Mouse (Mus musculus): ENCODE measurements at regions not wholly inside any gene's neighbourhood (a gene's known extent, or its start where the extent isn't known, plus 50 kb on each side); places are given as distances from the start of the nearest gene placed in this dataset.
A peak's percentile ranks its signal among the peaks of the same experiment; 100 is the strongest.
"Not testable (repeated sequence)": the region's sequence is repeated elsewhere in the genome, so short reads cannot be mapped to it uniquely, and the experiment has no call there.

GRCm38 (mm10) chr12:16380346-16380745 is 230.4 kb downstream of the Lpin1 start:
- intact Hi-C loops (cut with DNase I), result loop anchor here (10.0 kb wide), 1 partner anchor 566 kb away; the partner anchor contains the start of gene Trib2
- no peak for DNase-seq (ENCODE audit: low spot score in 2 of 2)

GRCm38 (mm10) chr12:16379415-16379814 is 231.4 kb downstream of the Lpin1 start:
- no peak for DNase-seq (ENCODE audit: low spot score in 2 of 2)
- intact Hi-C loops (cut with DNase I), result no loop called here

GRCm38 (mm10) chr12:16378501-16378900 is 232.3 kb downstream of the Lpin1 start:
- intact Hi-C loops (cut with DNase I), result no loop called here
- DNase-seq (ENCODE audit: low spot score in 2 of 2), result no peak

GRCm38 (mm10) chr12:16374331-16374996 is 236.3 kb downstream of the Lpin1 start:
- intact Hi-C loops (cut with DNase I), result no loop called here
- no peak for DNase-seq (ENCODE audit: low spot score in 2 of 2)

- intact Hi-C loops (cut with DNase I), result no loop called here
- no peak for DNase-seq (ENCODE audit: low spot score in 2 of 2)
Observed at GRCm38 (mm10) chr12:16370061-16370460, 240.7 kb downstream of the Lpin1 start.

- no peak for DNase-seq (ENCODE audit: low spot score in 2 of 2)
- intact Hi-C loops (cut with DNase I), result no loop called here
Observed at GRCm38 (mm10) chr12:16362341-16362740, 248.4 kb downstream of the Lpin1 start.

- intact Hi-C loops (cut with DNase I), result no loop called here
- DNase-seq (ENCODE audit: low spot score in 2 of 2), result no peak
Observed at GRCm38 (mm10) chr12:16358831-16359230, 251.9 kb downstream of the Lpin1 start.

- DNase-seq (ENCODE audit: low spot score in 2 of 2), result no peak
- intact Hi-C loops (cut with DNase I), result no loop called here
Observed at GRCm38 (mm10) chr12:16354711-16355110, 256.1 kb downstream of the Lpin1 start.

GRCm38 (mm10) chr12:16351751-16352150 is 259.0 kb downstream of the Lpin1 start:
- no peak for DNase-seq (ENCODE audit: low spot score in 2 of 2)
- intact Hi-C loops (cut with DNase I), result no loop called here

- no peak for DNase-seq (ENCODE audit: low spot score in 2 of 2)
- intact Hi-C loops (cut with DNase I), result no loop called here
Observed at GRCm38 (mm10) chr12:16349310-16349709, 261.5 kb downstream of the Lpin1 start.

- DNase-seq (ENCODE audit: low spot score in 2 of 2), result no peak
- intact Hi-C loops (cut with DNase I), result no loop called here
Observed at GRCm38 (mm10) chr12:16344021-16344420, 266.7 kb downstream of the Lpin1 start.

- intact Hi-C loops (cut with DNase I); DNase-seq (ENCODE audit: low spot score in 2 of 2): not testable (repeated sequence)
Observed at GRCm38 (mm10) chr12:16342030-16342429, 268.7 kb downstream of the Lpin1 start.

GRCm38 (mm10) chr12:16331456-16331855 is 279.3 kb downstream of the Lpin1 start:
- intact Hi-C loops (cut with DNase I), result no loop called here
- no peak for DNase-seq (ENCODE audit: low spot score in 2 of 2)

- intact Hi-C loops (cut with DNase I), result no loop called here
- DNase-seq (ENCODE audit: low spot score in 2 of 2), result no peak
Observed at GRCm38 (mm10) chr12:16329129-16329528, 281.6 kb downstream of the Lpin1 start.

GRCm38 (mm10) chr12:16320536-16321402 is 290.0 kb downstream of the Lpin1 start:
- peak in 1 of 2 experiments; percentile 6 for DNase-seq (ENCODE audit: low spot score in 2 of 2)
- intact Hi-C loops (cut with DNase I), result no loop called here

GRCm38 (mm10) chr12:16308101-16308500 is 302.7 kb downstream of the Lpin1 start:
- DNase-seq (ENCODE audit: low spot score in 2 of 2), result no peak
- intact Hi-C loops (cut with DNase I), result no loop called here

GRCm38 (mm10) chr12:16304701-16305377 is 305.9 kb downstream of the Lpin1 start:
- DNase-seq (ENCODE audit: low spot score in 2 of 2), result no peak
- intact Hi-C loops (cut with DNase I), result no loop called here

GRCm38 (mm10) chr12:16285061-16285460 is 325.7 kb downstream of the Lpin1 start:
- intact Hi-C loops (cut with DNase I), result no loop called here

GRCm38 (mm10) chr12:16279146-16279545 is 331.6 kb downstream of the Lpin1 start:
- intact Hi-C loops (cut with DNase I), result no loop called here
- no peak for DNase-seq (ENCODE audit: low spot score in 2 of 2)

More at GRCm38 (mm10) chr12:16285061-16285460, 325.7 kb downstream of the Lpin1 start:
- DNase-seq (ENCODE audit: low spot score in 2 of 2), result no peak

- intact Hi-C loops (cut with DNase I), result no loop called here
- DNase-seq (ENCODE audit: low spot score in 2 of 2), result no peak
Observed at GRCm38 (mm10) chr12:16277567-16278332, 333.0 kb downstream of the Lpin1 start.
